Mouse (Mus musculus) ES-E14 (cell line): ENCODE measurements around the gene A830018L16Rik. TPM values are rescaled to one million over a fixed set of nuclear protein-coding genes. Genes with fewer than 3 reads are reported as not detected.
A peak's percentile ranks its signal among the peaks of the same experiment; 100 is the strongest.

Experiments
- DNase-seq: peaks from one replicate; pipeline ENCODE4 v3.0.0-alpha.2; 2013; ENCODE audit warnings: low read depth, low spot score
- H3K27ac ChIP-seq: 2 replicates; pipeline ENCODE4 v1.5.1; 2012; ENCODE audit warnings: low read depth, mild to moderate bottlenecking, low read length, moderate library complexity, mixed read lengths; ENCODE audit not compliant: poor library complexity, insufficient read depth, severe bottlenecking
- H3K36me3 ChIP-seq: 2 replicates; pipeline ENCODE4 v1.6.1; 2012; ENCODE audit warnings: mild to moderate bottlenecking, low read length, moderate library complexity, mixed read lengths; ENCODE audit not compliant: control insufficient read depth, poor library complexity, insufficient read depth, severe bottlenecking
- H3K4me1 ChIP-seq, 2 experiments: fragments of 150-350 bp in 1 of 2; sonication (generic) in 1 of 2; 2 replicates each; pipeline ENCODE4 v1.6.1; 2012; ENCODE audit warnings: low read length in 2 of 2, mild to moderate bottlenecking in 1 of 2, mixed read lengths in 1 of 2; ENCODE audit not compliant: control insufficient read depth in 2 of 2, insufficient read depth in 2 of 2, poor library complexity in 1 of 2
- H3K4me3 ChIP-seq, 2 experiments: fragments of 150-350 bp in 1 of 2; sonication (generic) in 1 of 2; 2 replicates each; pipeline ENCODE4 v1.5.1; 2012; ENCODE audit warnings: low read length in 2 of 2, low read depth in 1 of 2, mild to moderate bottlenecking in 1 of 2, mixed read lengths in 1 of 2; ENCODE audit not compliant: insufficient read depth in 1 of 2, poor library complexity in 1 of 2, severe bottlenecking in 1 of 2
- H3K9ac ChIP-seq: 2 replicates; pipeline ENCODE4 v1.6.1; 2012; ENCODE audit warnings: low read depth, mild to moderate bottlenecking, low read length, mixed read lengths; ENCODE audit not compliant: poor library complexity, insufficient read depth, severe bottlenecking
- H3K9me3 ChIP-seq: fragments of 150-350 bp; sonication (generic); 2 replicates; pipeline ENCODE4 v1.6.1; 2012; ENCODE audit warnings: low read depth, mild to moderate bottlenecking, low read length; ENCODE audit not compliant: control insufficient read depth, insufficient read depth
- CHD2 ChIP-seq: IDR thresholded peaks from 2 replicates; pipeline ENCODE4 v1.6.1; 2014; ENCODE audit warnings: mild to moderate bottlenecking, low read depth, low read length, inconsistent platforms
- HCFC1 ChIP-seq: IDR thresholded peaks from 2 replicates; pipeline ENCODE4 v1.6.1; 2012; ENCODE audit warnings: low read length, inconsistent platforms, borderline replicate concordance; ENCODE audit not compliant: insufficient read depth
- MAFK ChIP-seq: IDR thresholded peaks from 2 replicates; pipeline ENCODE4 v1.6.1; 2014; ENCODE audit warnings: mild to moderate bottlenecking, low read depth, low read length, inconsistent platforms; ENCODE audit not compliant: insufficient read depth
- ZC3H11A ChIP-seq: IDR thresholded peaks from 2 replicates; pipeline ENCODE4 v1.6.1; 2012; ENCODE audit warnings: low read depth, mild to moderate bottlenecking, inconsistent platforms, low read length, borderline replicate concordance
- ZNF384 ChIP-seq: IDR thresholded peaks from 2 replicates; pipeline ENCODE4 v1.6.1; 2012; ENCODE audit warnings: low read depth, low read length, inconsistent platforms
- in situ Hi-C, 2 experiments: fragments of 600-800 bp; cut with MboI; formaldehyde crosslinking; loops; one replicate each; pipeline ENCODE4 v1.15.1; 2025; ENCODE audit warnings: low sequenced_read_pairs in 2 of 2, inconsistent platforms in 1 of 2; ENCODE audit not compliant: unreplicated experiment in 2 of 2
- total RNA-seq: library from RNA; depleted of rRNA; stranded (reverse); fragments of 300-350 nt; gene quantifications from 2 replicates; pipeline ENCODE4 v1.2.3, GENCODE M21; 2012

The A830018L16Rik gene
- total RNA-seq, 1 experiment, result 2.1 TPM

DNA sequence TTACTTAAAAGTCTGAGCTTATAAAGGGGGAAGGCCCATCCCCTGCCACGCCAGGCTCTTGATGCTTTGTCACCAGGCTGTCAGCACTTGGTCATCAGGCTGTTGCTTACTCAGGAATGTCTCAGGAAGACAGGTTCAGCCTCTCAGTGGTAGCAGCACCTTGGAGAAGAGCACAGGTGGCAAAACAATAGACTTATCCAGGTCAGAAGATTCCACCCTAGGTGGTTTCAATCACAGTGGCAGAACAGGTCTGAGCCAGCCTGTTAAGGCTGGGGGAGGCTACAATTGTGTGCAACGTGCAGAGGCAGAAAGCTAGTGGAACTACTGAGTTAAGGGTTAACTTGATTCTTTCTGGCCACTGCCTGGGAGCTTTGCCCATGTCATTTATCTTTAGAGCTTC is 12.7 kb upstream of the A830018L16Rik start:
- peak; percentile 53 for DNase-seq

DNA sequence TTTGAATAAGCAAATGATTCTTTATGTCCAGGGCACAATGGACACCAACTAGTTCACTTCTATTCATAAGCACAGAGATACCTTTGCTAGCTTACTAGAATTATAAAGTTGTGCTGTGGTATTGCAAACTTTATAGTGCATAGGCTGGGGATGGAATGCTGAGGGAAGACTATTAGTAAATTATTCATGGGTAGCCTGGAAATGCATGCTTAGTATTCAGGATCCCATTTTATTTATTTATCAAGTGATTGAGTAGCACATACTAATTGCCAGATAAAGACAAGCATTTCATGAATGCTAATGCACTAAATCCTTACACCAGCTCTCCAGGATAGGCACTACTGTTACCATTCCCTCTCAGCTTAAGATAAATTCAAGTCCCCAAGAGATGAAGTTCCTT is 8.4 kb upstream of the A830018L16Rik start:
- H3K27ac ChIP-seq, result no peak overlapping the region
- DNase-seq, result no peak
- TF ChIP-seq ZC3H11A (no peak), MAFK (no peak)
- H3K9me3 ChIP-seq, result no peaks in the 10 kb centered on the region
- in situ Hi-C loops, result no loop called here
- peaks cover 0 to 2% of the 10 kb centered on the region in 2 experiments; a peak in 1 of 4 replicates for H3K4me1 ChIP-seq
- no peak overlapping the region for H3K9ac ChIP-seq
- no peaks in the 10 kb centered on the region for H3K36me3 ChIP-seq
- no peak overlapping the region for H3K4me3 ChIP-seq

More for the DNA sequence above, 12.7 kb upstream of the A830018L16Rik start:
- TF ChIP-seq MAFK (0 out of 2 replicates have a peak, but pooled peaks have one; percentile 2), ZC3H11A (no peak), ZNF384 (no peak)
- Histone ChIP-seq H3K9me3 (no peaks in the 10 kb centered on the region), H3K9ac (no peak overlapping the region), H3K4me3 (no peak overlapping the region), H3K27ac (peak overlapping the region; percentile 24; the same call in 1 of the 2 replicates), H3K4me1 (peaks cover 4 to 6% of the 10 kb centered on the region in 2 experiments; a peak in 1 of 4 replicates), H3K36me3 (no peaks in the 10 kb centered on the region)
- in situ Hi-C loops, result no loop called here

DNA sequence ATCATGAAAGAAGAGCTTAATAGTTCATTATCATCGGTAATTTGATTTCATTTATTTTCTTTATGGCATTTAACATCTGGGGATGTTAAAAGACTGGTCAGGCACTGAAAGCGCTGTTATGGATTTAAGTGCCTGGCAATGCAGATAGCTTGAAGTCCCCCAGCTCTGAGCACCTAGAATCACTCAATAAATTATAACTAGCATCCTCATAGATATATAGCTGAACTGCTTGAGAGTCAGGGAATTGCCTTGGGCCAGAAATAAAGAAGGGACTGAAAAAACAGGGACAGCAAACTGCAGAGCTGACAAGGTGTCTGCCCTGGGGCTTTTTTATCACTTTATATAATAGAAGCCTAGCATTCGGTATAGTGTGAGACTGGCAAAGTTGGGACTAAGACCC is 7.9 kb upstream of the A830018L16Rik start:
- Histone ChIP-seq H3K9me3 (no peaks in the 10 kb centered on the region), H3K36me3 (no peaks in the 10 kb centered on the region), H3K9ac (no peak overlapping the region), H3K27ac (no peak overlapping the region), H3K4me1 (peaks cover 0 to under 1% of the 10 kb centered on the region in 2 experiments; a peak in 1 of 4 replicates), H3K4me3 (no peak overlapping the region)
- in situ Hi-C loops, result no loop called here
- DNase-seq, result no peak
- TF ChIP-seq MAFK (no peak), CHD2 (no peak), ZC3H11A (no peak), ZNF384 (no peak), HCFC1 (no peak)

DNA sequence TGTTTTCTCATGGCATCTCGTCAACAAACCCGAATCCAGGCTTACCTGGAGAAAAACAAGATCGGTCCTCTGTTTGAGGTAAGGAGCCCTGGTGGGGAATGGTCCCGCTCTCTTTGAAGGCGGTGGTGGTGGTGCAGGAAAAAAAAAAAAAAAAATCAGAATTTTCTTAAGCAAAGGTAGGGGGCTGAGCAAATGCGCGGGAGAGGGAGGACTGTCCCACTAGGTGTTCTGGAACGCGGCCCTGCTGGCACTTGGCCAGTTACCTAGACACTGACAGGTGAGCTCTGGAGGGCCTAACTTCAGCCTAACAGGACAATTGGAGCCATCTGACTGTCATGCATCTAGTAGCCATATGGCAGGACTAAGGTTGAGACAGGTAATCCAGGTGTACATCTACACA is 655 bp downstream of the A830018L16Rik start:
- DNase-seq, result no peak
- H3K9me3 ChIP-seq, result no peaks in the 10 kb centered on the region
- TF ChIP-seq ZNF384 (peak; percentile 49; the same call in 1 of the 2 replicates), MAFK (no peak), CHD2 (no peak)
- H3K36me3 ChIP-seq, result no peaks in the 10 kb centered on the region
- H3K4me1 ChIP-seq, result no peaks in the 10 kb centered on the region; a peak in 1 of 4 replicates
- peak overlapping the region; percentile 51 for H3K9ac ChIP-seq
- in situ Hi-C loops, result no loop called here
- H3K4me3 ChIP-seq, result peak overlapping the region; percentile 62 to 67
- H3K27ac ChIP-seq, result no peak overlapping the region

DNA sequence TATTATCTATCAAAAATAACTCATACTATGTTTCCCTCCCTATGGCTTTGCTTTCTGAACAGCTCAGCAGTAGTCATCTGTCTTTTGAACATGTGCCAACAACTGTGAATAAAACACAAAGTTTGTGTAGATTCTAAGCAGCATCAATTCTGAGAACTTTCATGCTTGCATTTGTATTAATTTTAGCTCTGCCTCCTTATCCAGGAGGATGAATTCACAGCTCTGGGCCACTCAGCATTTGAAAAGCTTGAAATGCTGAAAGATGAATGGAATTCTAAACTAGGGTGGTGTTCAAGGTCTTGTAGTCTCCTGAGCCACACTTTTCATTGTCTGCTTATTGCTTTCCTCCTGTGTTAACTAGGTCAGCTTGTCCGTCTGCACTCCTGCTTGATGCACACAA is 13.4 kb downstream of the A830018L16Rik start:
- no peak for DNase-seq
- H3K27ac ChIP-seq, result no peak overlapping the region
- no peak overlapping the region for H3K9ac ChIP-seq
- no peaks in the 10 kb centered on the region for H3K36me3 ChIP-seq
- in situ Hi-C loops, result no loop called here
- peaks cover 0 to 4% of the 10 kb centered on the region in 2 experiments; a peak in 2 of 4 replicates for H3K4me1 ChIP-seq
- no peak overlapping the region for H3K4me3 ChIP-seq
- TF ChIP-seq ZNF384 (no peak), CHD2 (no peak), HCFC1 (no peak), ZC3H11A (no peak), MAFK (no peak)
- H3K9me3 ChIP-seq, result no peaks in the 10 kb centered on the region
